Mouse (Mus musculus) kidney, embryonic 14.5 days (tissue): ENCODE data around the gene Nes. TPM values are rescaled to one million over a fixed set of nuclear protein-coding genes. Genes with fewer than 3 reads are reported as not detected.

Source experiments
- ATAC-seq: fragments of 200-750 bp; cut with Nextera tagmentation; 2 replicates; pipeline ENCODE4 v1.8.0; 2017; ENCODE audit warnings: moderate number of reproducible peaks, mild to moderate bottlenecking, moderate TSS enrichment, moderate library complexity; ENCODE audit not compliant: low FRiP score, low TSS enrichment
- H3K27ac ChIP-seq: fragments of 300-500 bp; sonication (generic); 2 replicates; pipeline ENCODE4 v1.5.1; 2014; ENCODE audit warnings: low read depth, mild to moderate bottlenecking, low read length, moderate library complexity, mixed read lengths
- H3K27me3 ChIP-seq: fragments of 300-500 bp; sonication (generic); 2 replicates; pipeline ENCODE4 v1.6.1; 2014; ENCODE audit warnings: mild to moderate bottlenecking, low read length; ENCODE audit not compliant: control insufficient read depth, insufficient read depth
- H3K36me3 ChIP-seq: fragments of 300-500 bp; sonication (generic); 2 replicates; pipeline ENCODE4 v1.6.1; 2014; ENCODE audit warnings: low read length, mixed read lengths; ENCODE audit not compliant: control insufficient read depth, insufficient read depth
- H3K4me1 ChIP-seq: fragments of 300-500 bp; sonication (generic); 2 replicates; pipeline ENCODE4 v1.6.1; 2014; ENCODE audit warnings: low read length, mixed read lengths; ENCODE audit not compliant: control insufficient read depth, insufficient read depth
- H3K4me2 ChIP-seq: fragments of 300-500 bp; sonication (generic); replicated peaks from 2 replicates; pipeline ENCODE4 v1.6.1; 2014; ENCODE audit warnings: low read depth, mild to moderate bottlenecking, low read length
- H3K4me3 ChIP-seq: fragments of 300-500 bp; sonication (generic); 2 replicates; pipeline ENCODE4 v1.5.1; 2014; ENCODE audit warnings: mild to moderate bottlenecking, low read length
- H3K9ac ChIP-seq: fragments of 300-500 bp; sonication (generic); 2 replicates; pipeline ENCODE4 v1.6.1; 2014; ENCODE audit warnings: low read depth, mild to moderate bottlenecking, low read length, moderate library complexity
- H3K9me3 ChIP-seq: fragments of 300-500 bp; sonication (generic); 2 replicates; pipeline ENCODE4 v1.6.1; 2016; ENCODE audit warnings: low read length; ENCODE audit not compliant: control insufficient read depth
- WGBS: fragments of 180-500 bp; shearing (Covaris S2); extraction: QIAGEN DNeasy Blood & Tissue Kit; methylation state at CpG from one replicate; pipeline ENCODE4 v1.1.7; 2014; 5-methylcytosine and 5-hydroxymethylcytosine counted together
- polyA plus RNA-seq: library from polyadenylated mRNA; unstranded; fragments of >200 nt; fragmentation: Nextera tagmentation; extraction: Ambion mirVana; gene quantifications from 2 replicates; pipeline ENCODE4 v1.2.1, GENCODE M21; 2014

Gene Nes
- polyA plus RNA-seq, 1 experiment from 2014 or later: 26.1 TPM

- Histone ChIP-seq H3K27me3 (no peaks in the 10 kb centered on the region), H3K36me3 (peaks cover 19% of the 10 kb centered on the region), H3K9ac (peak overlapping the region; percentile 82; the same call in 1 of the 2 replicates), H3K9me3 (no peaks in the 10 kb centered on the region), H3K4me2 (peak overlapping the region; percentile 96), H3K27ac (no peak overlapping the region), H3K4me1 (peaks cover 45% of the 10 kb centered on the region), H3K4me3 (peak overlapping the region; percentile 71)
- ATAC-seq: no peak
- 38% methylated on average over 14 of the region's 14 CpGs for WGBS
Observed at GRCm38 (mm10) chr3:87973593-87974380, 2.9 kb downstream of the Nes start.

- Histone ChIP-seq H3K36me3 (peaks cover 19% of the 10 kb centered on the region), H3K27ac (peak overlapping the region; percentile 37; the same call in 1 of the 2 replicates), H3K27me3 (no peaks in the 10 kb centered on the region), H3K4me3 (peak overlapping the region; percentile 71), H3K9me3 (no peaks in the 10 kb centered on the region), H3K9ac (peak overlapping the region; percentile 82; the same call in 1 of the 2 replicates), H3K4me1 (peaks cover 51% of the 10 kb centered on the region), H3K4me2 (peak overlapping the region; percentile 96)
- 30% methylated on average over 12 of the region's 12 CpGs for WGBS
- ATAC-seq: no peak
Observed at GRCm38 (mm10) chr3:87974381-87974987, 3.6 kb downstream of the Nes start.

GRCm38 (mm10) chr3:87979493-87979892 is 8.6 kb downstream of the Nes start:
- Histone ChIP-seq H3K27me3 (no peaks in the 10 kb centered on the region), H3K9me3 (no peaks in the 10 kb centered on the region), H3K27ac (0 out of 2 replicates have a peak overlapping the region, but pooled peaks have one; percentile 56), H3K4me3 (no peak overlapping the region), H3K4me2 (no peak overlapping the region), H3K9ac (no peak overlapping the region), H3K36me3 (peaks cover 18% of the 10 kb centered on the region), H3K4me1 (peaks cover 66% of the 10 kb centered on the region)
- ATAC-seq: no peak
- 82% methylated on average over 5 of the region's 5 CpGs for WGBS

- 48% methylated on average over 3 of the region's 3 CpGs for WGBS
- Histone ChIP-seq H3K4me3 (no peak overlapping the region), H3K4me1 (peaks cover 65% of the 10 kb centered on the region), H3K36me3 (peaks cover 15% of the 10 kb centered on the region), H3K27ac (peak overlapping the region; percentile 56; the same call in 1 of the 2 replicates), H3K27me3 (no peaks in the 10 kb centered on the region), H3K4me2 (no peak overlapping the region), H3K9me3 (no peaks in the 10 kb centered on the region), H3K9ac (no peak overlapping the region)
- ATAC-seq: peak; percentile 3; the same call in 1 of the 2 replicates
Observed at GRCm38 (mm10) chr3:87980085-87980484, 9.2 kb downstream of the Nes start.

GRCm38 (mm10) chr3:87980728-87981127 is 9.8 kb downstream of the Nes start:
- WGBS: 48% methylated on average over 5 of the region's 5 CpGs
- no peak for ATAC-seq
- Histone ChIP-seq H3K27me3 (no peaks in the 10 kb centered on the region), H3K9ac (no peak overlapping the region), H3K9me3 (no peaks in the 10 kb centered on the region), H3K4me3 (no peak overlapping the region), H3K27ac (peak overlapping the region; percentile 57), H3K36me3 (peaks cover 9% of the 10 kb centered on the region), H3K4me2 (no peak overlapping the region), H3K4me1 (peaks cover 72% of the 10 kb centered on the region)

GRCm38 (mm10) chr3:87981214-87981760 is 10.4 kb downstream of the Nes start:
- 79% methylated on average over 6 of the region's 6 CpGs for WGBS
- peaks cover 76% of the 10 kb centered on the region for H3K4me1 ChIP-seq
- H3K9me3 ChIP-seq: no peaks in the 10 kb centered on the region
- peak overlapping the region; percentile 95; the same call in 1 of the 2 replicates for H3K27ac ChIP-seq
- no peak overlapping the region for H3K9ac ChIP-seq
- H3K27me3 ChIP-seq: no peaks in the 10 kb centered on the region
- no peak overlapping the region for H3K4me3 ChIP-seq
- H3K36me3 ChIP-seq: peaks cover 3% of the 10 kb centered on the region; the same call in 1 of the 2 replicates
- no peak overlapping the region for H3K4me2 ChIP-seq
- ATAC-seq: no peak

- peaks cover 76% of the 10 kb centered on the region for H3K4me1 ChIP-seq
- 19% methylated on average over 12 of the region's 12 CpGs for WGBS
- peak overlapping the region; percentile 32 for H3K4me2 ChIP-seq
- H3K36me3 ChIP-seq: peaks cover 3% of the 10 kb centered on the region; the same call in 1 of the 2 replicates
- H3K27me3 ChIP-seq: no peaks in the 10 kb centered on the region
- H3K9me3 ChIP-seq: no peaks in the 10 kb centered on the region
- peak overlapping the region; percentile 95 for H3K27ac ChIP-seq
- peak; percentile 22; the same call in 1 of the 2 replicates for ATAC-seq
- peak overlapping the region; percentile 54 for H3K9ac ChIP-seq
- H3K4me3 ChIP-seq: no peak overlapping the region
Observed at GRCm38 (mm10) chr3:87981894-87982835, 11.3 kb downstream of the Nes start.

GRCm38 (mm10) chr3:87982836-87983601 is 12.1 kb downstream of the Nes start:
- no peaks in the 10 kb centered on the region for H3K9me3 ChIP-seq
- H3K9ac ChIP-seq: peak overlapping the region; percentile 54
- peak; percentile 51 for ATAC-seq
- no peaks in the 10 kb centered on the region for H3K27me3 ChIP-seq
- peaks cover under 1% of the 10 kb centered on the region; the same call in 1 of the 2 replicates for H3K36me3 ChIP-seq
- 0 out of 2 replicates have a peak overlapping the region, but pooled peaks have one; percentile 10 for H3K4me3 ChIP-seq
- peaks cover 79% of the 10 kb centered on the region for H3K4me1 ChIP-seq
- H3K27ac ChIP-seq: peak overlapping the region; percentile 95
- peak overlapping the region; percentile 32 for H3K4me2 ChIP-seq
- WGBS: 5% methylated on average over 13 of the region's 13 CpGs
